Mouse (Mus musculus) Muller cell, postnatal 12 days (primary cell): ENCODE measurements around the gene B3galt1.
A peak's percentile ranks its signal among the peaks of the same experiment; 100 is the strongest.

Experiments
- DNase-seq: peaks from one replicate; pipeline ENCODE4 v3.0.0-alpha.2; 2015; ENCODE audit errors: inconsistent ontology term

Gene B3galt1

GRCm38 (mm10) chr2:67724249-67724648, 158.6 kb downstream of the B3galt1 start:
- no peak for DNase-seq

DNA sequence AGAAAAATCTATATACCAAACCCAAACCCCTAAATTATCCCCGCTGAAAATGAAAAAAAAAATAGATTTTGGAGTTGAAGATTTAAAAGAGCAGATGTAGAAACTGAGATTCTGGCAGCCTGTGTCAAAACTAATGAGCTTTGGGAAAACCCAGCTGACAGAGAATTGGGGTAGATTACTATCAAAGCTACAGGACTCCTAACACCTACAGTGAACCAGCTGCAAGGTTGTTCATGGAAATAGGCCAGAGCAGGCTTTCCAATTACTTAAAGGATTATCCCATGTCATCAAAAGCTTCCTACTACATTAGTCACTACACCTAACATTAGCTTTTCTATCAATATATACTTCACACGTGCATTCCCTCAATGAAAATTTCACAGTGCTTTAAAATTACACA, 165.1 kb downstream of the B3galt1 start:
- DNase-seq, result no peak

DNA sequence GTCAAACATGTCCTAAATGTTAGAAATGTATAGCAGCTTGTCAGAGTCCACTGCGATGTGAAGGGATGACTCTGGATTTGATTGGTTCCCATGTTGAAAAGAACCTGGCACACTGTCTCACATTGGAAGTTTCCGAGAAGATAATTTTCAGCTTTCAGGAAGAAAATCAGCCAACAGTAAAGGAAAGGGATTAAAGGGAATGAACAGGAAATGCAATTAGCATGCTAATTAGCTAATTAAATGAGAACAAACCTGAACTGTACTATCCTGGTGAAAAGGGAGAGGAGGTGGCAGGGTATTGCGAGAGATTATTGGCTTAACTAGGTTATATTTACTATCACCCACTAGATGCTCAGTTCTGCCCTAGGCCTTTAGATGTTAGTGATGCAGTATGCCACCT, 185.9 kb downstream of the B3galt1 start:
- DNase-seq, result no peak

DNA sequence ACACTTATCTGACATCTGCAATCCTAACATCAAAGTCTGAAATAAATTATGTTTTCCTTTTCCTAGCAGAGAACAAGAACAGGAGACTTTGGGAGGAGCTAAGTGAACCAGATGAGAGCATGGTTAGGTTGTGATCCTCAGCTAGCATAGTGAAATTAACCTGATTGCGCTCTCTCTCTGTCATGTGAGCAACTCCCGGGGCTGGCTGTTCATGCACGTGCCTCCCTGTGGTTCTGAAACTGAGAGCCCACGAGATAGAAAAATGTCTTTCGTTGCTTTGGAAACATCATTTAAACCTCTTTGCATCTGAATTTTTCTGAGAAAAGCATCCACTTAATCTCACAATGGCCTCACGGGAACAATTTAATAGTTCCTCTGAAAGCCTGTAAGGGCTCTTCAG, 190.8 kb downstream of the B3galt1 start:
- no peak for DNase-seq

DNA sequence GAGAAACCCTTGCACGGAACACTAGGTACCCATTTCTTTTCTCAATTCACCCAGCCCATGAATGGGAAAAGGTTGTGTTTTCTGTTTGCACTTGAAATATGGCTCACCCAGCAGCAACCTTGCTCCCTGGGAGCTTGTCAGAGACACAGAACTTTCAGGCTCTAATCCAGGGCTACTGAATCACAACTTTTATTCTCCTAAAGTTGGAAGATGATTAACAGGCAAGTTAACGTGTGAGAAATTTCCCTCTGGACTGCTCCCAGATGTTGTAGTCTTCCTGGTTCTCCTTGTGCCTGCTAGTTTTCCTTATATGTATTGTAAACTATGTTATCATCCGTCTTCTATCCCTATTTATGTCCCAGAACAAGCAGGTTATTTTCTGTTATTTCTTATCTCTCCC, 221.9 kb downstream of the B3galt1 start:
- no peak for DNase-seq

GRCm38 (mm10) chr2:67797561-67797960, 231.9 kb downstream of the B3galt1 start:
- no peak for DNase-seq

- DNase-seq, result no peak
Observed at GRCm38 (mm10) chr2:67799981-67800380, 234.3 kb downstream of the B3galt1 start.

DNA sequence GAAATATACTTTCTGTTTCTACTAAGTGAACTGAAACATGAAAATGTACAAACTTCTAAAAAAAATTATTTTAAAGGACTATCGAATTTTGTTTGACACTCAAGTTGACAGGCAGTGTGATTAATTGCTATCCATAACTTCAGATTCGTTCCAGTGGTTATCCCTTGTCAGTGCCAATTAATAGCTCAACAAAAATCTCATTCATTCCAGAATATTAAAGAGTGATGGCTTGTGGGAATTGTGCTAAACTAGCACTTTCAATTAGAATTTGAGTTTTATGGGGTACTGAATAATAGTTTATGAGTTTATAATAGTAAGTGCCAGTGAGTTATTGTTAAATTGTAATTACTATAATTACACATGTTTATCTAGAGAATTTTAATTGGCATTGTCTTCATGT, 250.5 kb downstream of the B3galt1 start:
- DNase-seq, result peak; percentile 65

GRCm38 (mm10) chr2:67818014-67818413, 252.3 kb downstream of the B3galt1 start:
- peak; percentile 37 for DNase-seq

DNA sequence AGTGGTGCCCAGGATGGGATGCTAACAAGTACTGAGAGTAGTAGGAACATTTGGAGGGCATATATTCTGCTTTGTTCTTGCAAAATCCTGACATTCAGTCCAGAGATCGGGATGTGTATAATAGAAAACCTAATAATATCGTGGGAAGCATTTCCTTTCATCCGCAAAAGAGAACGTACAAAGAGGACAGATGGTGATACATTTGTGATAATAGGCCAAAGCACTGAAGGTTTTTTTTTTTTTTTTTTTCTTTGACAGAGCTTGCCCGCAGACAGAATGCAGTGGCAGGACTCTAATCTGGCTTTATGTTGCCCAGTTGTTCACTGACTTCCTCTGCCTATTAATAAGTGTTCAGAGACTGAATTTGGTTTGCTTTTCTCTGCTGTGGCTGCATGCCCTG, 256.7 kb downstream of the B3galt1 start:
- no peak for DNase-seq

- no peak for DNase-seq
Observed at GRCm38 (mm10) chr2:67827697-67828096, 262.0 kb downstream of the B3galt1 start.

DNA sequence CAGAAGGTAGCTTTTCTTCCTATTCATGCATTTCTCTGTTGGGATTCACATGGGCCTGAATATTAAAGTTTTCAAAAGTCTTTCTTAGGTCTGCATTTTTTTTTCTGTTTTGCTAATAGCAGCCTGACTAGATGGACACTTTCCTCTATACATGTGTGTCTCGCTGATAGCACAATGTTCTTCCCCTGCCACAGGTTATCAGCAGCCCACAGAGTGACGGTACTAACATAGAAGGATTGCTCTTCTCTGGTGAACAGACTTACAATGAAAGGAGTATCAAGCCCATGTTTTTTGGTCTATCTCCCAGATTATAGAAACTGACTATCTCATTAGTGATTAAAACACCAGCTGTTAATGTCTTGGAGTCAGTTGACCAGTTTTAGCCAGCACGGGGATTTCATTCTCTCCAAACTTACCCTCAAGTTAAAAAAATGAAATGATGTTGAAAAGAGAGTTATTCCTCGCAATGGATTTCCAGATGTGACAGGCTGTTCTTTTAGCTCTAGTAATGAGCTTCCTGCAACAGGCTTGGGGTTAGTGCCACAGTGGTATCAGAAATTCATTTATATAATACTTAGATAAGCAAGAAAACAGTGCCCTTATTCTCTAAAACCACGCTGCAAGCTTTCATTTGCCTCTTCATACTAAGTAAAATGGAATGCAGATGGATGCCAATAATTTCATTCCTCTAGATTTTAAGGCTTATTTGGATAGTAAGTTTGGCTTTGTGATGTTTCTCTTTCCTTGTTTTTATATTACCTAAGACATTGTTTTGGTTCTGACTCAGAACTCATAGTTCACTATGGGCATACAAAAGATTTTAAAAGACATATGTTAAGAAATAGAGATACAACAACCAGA, 263.6 kb downstream of the B3galt1 start:
- peak; percentile 85 for DNase-seq

GRCm38 (mm10) chr2:67847806-67848205, 282.1 kb downstream of the B3galt1 start:
- DNase-seq, result no peak

GRCm38 (mm10) chr2:67850725-67851124, 285.1 kb downstream of the B3galt1 start:
- DNase-seq, result no peak

GRCm38 (mm10) chr2:67858340-67858739, 292.7 kb downstream of the B3galt1 start:
- no peak for DNase-seq

- DNase-seq, result no peak
Observed at GRCm38 (mm10) chr2:67859004-67859403, 293.3 kb downstream of the B3galt1 start.

GRCm38 (mm10) chr2:67873368-67873767, 307.7 kb downstream of the B3galt1 start:
- DNase-seq, result no peak

DNA sequence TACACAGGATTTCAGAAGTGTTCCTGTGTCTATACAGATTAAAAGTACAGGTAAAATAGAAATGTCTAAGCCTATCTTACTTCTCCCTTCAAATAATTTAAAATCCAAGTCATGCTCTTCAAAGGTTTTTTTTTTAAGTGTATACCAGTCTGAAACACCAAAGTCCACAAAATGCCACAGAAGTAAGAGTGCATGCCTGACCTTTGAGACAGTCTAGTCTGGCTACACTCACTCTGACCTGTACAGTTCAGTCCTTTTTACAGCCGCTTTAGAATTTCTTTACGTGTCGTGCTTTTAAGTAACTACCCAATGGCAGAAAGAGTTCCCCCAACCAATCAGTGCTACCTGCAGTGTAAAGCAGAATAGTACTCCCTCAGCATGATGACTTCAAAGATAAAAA, 314.2 kb downstream of the B3galt1 start:
- DNase-seq, result no peak

DNA sequence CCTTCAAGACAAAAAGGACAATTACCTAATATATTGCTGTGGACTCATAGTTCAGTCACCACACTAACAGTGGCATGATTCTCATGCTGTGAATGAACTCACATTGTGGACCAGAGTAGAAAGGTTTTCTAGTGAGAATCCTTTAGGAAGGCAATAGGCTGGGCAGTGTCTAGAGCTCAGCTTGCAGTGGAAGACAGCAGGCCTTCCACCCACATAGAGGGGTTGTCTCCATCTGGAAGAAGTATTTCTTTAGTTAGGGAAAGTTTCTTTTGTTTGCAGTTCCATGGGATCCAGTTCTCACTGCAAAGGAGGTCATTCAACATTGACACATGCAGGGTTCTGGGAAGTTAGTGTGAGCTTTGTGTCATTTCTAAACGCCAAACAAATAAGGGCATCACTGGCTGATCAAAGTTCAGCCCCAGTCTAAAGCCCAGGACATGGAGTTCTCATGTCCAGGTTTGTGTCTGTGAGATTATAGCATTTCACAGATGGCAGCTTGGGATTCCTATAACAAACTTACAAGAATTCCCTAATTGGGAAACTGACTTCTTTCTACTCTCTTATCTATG, 316.1 kb downstream of the B3galt1 start:
- no peak for DNase-seq

- peak; percentile 87 for DNase-seq
Observed at GRCm38 (mm10) chr2:67897956-67898689, 332.5 kb downstream of the B3galt1 start.

GRCm38 (mm10) chr2:67901574-67901973, 335.9 kb downstream of the B3galt1 start:
- no peak for DNase-seq

DNA sequence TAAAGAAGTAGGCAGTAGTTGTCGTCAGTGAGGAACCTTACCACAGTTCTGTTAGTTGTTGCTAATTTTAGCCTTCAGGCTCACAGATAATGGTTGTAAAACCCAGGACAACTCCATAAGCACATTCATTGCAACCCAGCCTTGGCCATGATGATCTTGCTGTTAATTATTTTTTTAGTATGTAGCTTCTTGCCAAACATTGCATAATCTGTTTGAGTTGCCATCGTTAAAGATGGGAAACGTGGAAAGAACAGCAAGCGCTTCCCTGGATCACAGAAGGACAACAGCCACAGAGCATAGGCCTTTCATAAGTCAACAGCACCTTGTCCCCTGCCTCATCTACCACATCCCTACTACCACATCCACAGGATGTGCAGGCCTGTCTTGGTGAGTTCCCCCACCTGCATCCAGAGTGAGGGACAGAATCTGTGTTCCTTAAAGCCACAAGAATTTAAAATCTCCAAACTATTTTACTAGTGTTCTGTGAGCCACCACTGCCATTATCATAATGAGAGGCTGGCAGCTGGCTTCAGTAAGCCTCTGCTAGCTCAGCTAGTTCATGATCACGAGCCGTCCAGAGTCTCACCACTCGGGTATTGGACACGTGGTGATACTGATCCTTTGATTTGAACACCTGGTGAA, 337.1 kb downstream of the B3galt1 start:
- DNase-seq, result peak; percentile 70
